Mouse (Mus musculus) large intestine, adult 2 months (tissue): Measurements from ENCODE around the gene Mknk2. TPM values are rescaled to one million over a fixed set of nuclear protein-coding genes. Genes with fewer than 3 reads are reported as not detected.
A peak's percentile ranks its signal among the peaks of the same experiment; 100 is the strongest.
"Not testable (repeated sequence)": the region's sequence is repeated elsewhere in the genome, so short reads cannot be mapped to it uniquely, and the experiment has no call there.

Source experiments
- DNase-seq: peaks from one replicate; pipeline ENCODE4 v3.0.0-alpha.2; 2012; ENCODE audit warnings: low read depth, low spot score
- WGBS: fragments of 180-500 bp; shearing (Covaris S2); methylation state at CpG from one replicate; pipeline ENCODE4 v1.1.7; 2018; 5-methylcytosine and 5-hydroxymethylcytosine counted together
- polyA plus RNA-seq: library from polyadenylated mRNA; depleted of rRNA; stranded (reverse); fragments of >200 nt; gene quantifications from 2 replicates; pipeline ENCODE4 v1.2.3, GENCODE M21; 2012

Mknk2 gene
- polyA plus RNA-seq, 1 experiment = 112 TPM

GRCm38 (mm10) chr10:80656130-80656862 is 21.6 kb downstream of the Mknk2 start:
- WGBS = 1% methylated on average over 72 of the region's 72 CpGs
- peak; percentile 98 for DNase-seq

DNA sequence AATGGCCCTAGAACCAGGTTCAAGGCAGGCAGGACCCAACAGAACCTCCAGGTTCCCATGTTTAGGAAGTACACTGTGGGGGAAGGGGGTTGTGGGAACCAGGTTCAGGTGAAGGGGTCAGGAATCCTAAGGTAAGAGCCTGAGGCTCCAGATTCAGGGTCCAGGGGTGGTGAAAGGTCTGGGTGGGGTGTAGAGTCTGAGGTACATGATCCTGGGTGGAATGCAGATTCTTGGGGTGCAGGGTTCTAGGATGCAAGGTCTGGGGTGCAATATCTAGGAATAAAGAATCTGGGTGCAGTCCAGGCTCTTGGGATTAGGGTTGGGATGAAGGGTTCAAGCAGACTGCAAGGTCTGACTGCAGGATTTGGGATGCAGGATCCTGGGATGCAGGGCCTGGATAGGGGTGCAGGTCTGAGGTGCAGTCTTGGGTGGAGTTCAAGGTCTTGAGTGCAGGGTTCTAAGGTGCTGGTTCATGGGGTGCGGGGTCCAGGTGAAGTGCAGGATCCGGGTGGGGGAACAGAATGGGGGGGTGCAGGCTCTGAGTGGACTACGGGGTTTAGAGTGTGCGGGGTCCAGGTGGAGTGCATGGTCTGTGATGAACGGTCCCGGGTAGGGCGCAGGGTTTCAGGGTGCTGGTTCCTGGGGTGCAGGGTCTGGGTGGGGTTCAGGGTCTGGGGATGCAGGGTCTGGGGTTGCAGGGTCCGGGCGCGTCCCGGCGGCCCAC is 22.3 kb downstream of the Mknk2 start:
- 0% methylated on average over 12 of the region's 12 CpGs for WGBS
- DNase-seq = no peak

- DNase-seq = no peak
- 64% methylated on average over 6 of the region's 6 CpGs for WGBS
Measured at GRCm38 (mm10) chr10:80654866-80655265, 23.0 kb downstream of the Mknk2 start.

DNA sequence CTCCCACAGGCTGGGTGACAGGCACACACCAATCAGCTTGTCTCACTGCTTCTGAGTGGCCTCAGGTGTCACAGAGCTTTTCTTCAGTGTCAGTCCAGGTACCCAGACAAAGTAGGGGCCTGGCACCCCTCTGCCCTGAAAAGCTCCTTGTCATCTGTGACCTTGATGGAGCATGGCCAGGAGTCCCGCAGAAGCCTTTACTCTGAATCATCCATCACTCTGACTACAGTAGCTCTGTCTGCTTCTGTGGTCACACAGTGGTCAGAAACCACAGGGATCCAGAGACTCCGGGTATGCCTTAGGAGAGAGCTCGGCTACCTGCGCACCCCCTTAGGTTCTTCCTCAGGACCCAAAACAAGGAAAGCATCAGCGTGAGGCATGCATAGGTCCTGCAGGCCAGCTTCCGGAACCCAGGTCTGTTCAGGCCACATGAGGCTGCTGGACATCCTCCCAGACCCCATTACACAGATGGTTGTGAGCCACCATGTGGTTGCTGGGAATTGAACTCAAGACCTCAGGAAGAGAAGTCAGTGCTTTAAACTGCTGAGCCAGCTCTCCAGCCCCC is 24.7 kb downstream of the Mknk2 start:
- no peak for DNase-seq
- WGBS = 80% methylated on average over 6 of the region's 6 CpGs

- WGBS = 90% methylated on average over 10 of the region's 10 CpGs
- DNase-seq = no peak
Measured at GRCm38 (mm10) chr10:80650392-80650791, 27.5 kb downstream of the Mknk2 start.

GRCm38 (mm10) chr10:80649910-80650309 is 28.0 kb downstream of the Mknk2 start:
- DNase-seq = not testable (repeated sequence)
- 82% methylated on average over 6 of the region's 6 CpGs for WGBS

- 67% methylated on average over 10 of the region's 10 CpGs for WGBS
- DNase-seq = no peak
Measured at GRCm38 (mm10) chr10:80646936-80647335, 31.0 kb downstream of the Mknk2 start.

- 57% methylated on average over 6 of the region's 6 CpGs for WGBS
- no peak for DNase-seq
Measured at GRCm38 (mm10) chr10:80635345-80635744, 42.6 kb downstream of the Mknk2 start.

DNA sequence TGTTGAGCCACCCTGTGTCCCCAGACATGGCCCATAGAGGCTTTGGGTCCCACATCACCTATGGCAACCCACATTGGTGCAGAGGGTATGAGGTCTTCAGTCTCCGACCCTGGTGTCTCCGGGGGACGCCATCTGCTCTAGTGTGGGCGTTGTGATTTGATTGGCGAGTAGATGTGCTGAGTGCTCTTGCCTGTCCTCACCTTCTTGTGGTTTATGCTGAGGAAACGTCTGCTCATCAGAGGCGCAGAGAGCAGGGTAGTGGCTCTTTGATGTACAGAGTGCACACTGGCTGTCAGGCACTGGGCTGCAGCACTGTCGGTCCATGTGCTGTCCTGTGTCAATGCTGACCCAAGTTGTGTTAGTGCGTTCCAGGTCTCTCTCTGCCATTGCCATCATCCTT is 49.0 kb downstream of the Mknk2 start:
- WGBS = 80% methylated on average over 9 of the region's 9 CpGs
- no peak for DNase-seq

DNA sequence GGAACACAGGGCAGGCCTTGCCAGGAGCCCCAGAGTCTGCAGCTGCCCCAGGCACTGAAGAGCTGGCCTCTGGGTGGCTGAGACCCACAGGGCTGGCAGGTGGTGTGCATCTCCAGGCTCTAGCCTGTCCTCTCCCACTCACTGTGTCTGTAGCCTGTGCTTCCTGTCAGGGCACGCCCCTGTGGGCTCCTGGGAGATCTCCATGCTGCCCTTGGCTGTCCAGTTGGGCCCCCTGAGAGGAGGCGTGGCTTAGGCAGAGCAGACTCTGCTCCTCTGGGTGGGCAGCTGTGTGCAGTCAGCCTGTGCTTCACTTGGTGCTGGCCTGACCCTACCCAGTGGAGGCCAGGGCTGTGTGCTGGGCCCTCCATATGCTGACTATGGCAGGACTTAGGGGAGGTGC is 50.2 kb downstream of the Mknk2 start:
- DNase-seq = no peak
- WGBS = 52% methylated on average over 2 of the region's 2 CpGs

DNA sequence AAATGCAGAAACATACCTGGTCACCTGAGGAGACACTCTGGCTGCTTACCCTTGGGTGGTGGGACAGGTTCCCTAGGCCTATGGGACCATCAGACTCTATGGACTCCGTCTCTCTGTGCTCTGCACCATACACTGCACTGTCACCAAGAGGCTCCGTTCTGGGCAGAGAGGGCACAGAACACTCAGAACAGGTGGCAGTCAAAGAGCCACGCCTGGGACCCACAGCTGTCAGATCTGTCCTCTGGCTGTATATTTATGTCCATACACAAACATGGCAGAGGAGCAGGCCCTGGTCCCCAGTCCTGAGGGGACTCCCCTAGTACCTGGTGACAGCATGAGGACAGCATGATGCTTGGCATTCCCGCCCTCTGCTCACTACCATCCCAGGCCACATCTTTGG is 52.1 kb downstream of the Mknk2 start:
- 61% methylated on average over 4 of the region's 4 CpGs for WGBS
- no peak for DNase-seq

DNA sequence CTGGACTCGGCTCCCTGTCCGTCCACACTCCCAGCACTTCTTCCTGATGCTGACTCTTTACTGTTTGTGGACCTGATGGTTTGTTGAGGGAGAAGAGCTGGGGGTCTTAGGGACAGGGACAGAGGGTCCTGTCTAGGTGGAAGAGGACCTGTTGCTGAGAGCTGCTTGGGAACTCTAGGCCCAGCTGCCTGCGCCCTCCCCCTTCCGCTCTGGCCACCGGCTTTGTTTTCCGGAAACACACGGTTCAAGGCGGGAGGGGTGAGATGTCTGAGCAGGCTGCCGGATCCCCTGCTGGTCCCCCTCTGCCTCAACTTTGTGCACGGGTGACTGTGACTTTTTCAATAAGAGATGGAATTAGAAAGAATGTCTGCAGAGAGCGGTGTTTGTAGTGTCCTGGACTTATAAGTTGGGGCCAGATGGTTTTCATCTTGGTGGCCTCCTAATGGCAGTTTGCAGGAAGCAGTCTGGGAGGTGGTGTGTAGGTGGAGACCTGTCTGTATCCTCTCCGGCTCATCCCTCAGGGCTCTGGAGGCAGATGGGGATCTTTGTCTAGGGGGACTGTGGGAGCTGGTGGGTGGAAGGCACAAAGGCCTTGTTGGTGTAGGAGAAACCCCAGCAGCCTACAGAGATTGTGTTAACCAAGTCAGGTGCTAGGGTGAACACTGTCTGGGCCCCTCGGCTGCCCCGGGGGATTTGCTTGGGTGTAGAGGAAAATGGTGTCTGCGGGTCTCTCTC is 54.3 kb downstream of the Mknk2 start:
- DNase-seq = no peak

GRCm38 (mm10) chr10:80622661-80623456 is 55.1 kb downstream of the Mknk2 start, which contains the start of gene Csnk1g2:
Gene Csnk1g2 (plus strand): TSS chr10:80622838.
- WGBS = 1% methylated on average over 82 of the region's 85 CpGs
- DNase-seq = no peak

More for the DNA sequence above, 54.3 kb downstream of the Mknk2 start:
- WGBS = 10% methylated on average over 15 of the region's 15 CpGs

GRCm38 (mm10) chr10:80621940-80622660 is 55.8 kb downstream of the Mknk2 start:
- under 1% methylated on average over 64 of the region's 64 CpGs for WGBS

DNA sequence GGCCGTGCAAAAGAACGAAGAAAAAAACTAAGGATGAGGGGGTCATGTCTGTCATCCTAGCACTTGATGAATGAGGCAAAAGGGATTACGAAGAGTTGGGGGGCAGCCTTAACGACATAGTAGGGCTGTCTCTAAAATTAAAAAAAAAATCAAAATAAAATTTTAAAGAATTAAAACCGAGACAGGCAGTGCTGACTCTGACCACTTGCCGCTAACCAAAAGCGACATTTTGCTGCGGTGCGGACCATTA is 56.3 kb downstream of the Mknk2 start:
- WGBS = under 1% methylated on average over 9 of the region's 9 CpGs
- DNase-seq = no peak

More at GRCm38 (mm10) chr10:80621940-80622660, 55.8 kb downstream of the Mknk2 start:
- peak; percentile 100 for DNase-seq

- DNase-seq = no peak
- 57% methylated on average over 16 of the region's 16 CpGs for WGBS
Measured at GRCm38 (mm10) chr10:80620796-80621689, 56.9 kb downstream of the Mknk2 start.

GRCm38 (mm10) chr10:80620365-80620764 is 57.5 kb downstream of the Mknk2 start:
- no peak for DNase-seq
- WGBS = 84% methylated on average over 9 of the region's 9 CpGs
